Mouse (Mus musculus): Measurements from ENCODE around the gene Foxn3. TPM values are rescaled to one million over a fixed set of nuclear protein-coding genes. Genes with fewer than 3 reads are reported as not detected.

Gene Foxn3
- total RNA-seq, 2 experiments from 2014 or later = 47.3 to 50.9 TPM

DNA sequence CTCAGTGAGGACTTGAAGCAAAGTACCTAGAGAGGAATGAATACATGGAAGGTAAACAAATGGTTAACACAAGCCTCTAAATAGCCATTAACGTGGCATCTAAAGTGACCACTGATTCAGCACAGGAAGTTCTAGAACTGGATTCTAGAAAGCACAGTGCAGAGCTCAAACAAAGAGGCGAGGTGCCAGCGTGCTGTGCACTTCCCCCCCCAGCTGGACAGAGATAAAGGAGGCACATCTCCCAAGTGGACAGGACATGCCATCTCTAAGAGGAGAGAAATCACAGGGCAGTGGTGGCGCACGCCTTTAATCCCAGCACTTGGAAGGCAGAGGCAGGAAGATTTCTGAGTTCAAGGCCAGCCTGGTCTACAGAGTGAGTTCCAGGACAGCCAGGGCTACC lies 173.0 kb downstream of the Foxn3 start:
- no peak for DNase-seq (ENCODE audit: low spot score in 2 of 2)

DNA sequence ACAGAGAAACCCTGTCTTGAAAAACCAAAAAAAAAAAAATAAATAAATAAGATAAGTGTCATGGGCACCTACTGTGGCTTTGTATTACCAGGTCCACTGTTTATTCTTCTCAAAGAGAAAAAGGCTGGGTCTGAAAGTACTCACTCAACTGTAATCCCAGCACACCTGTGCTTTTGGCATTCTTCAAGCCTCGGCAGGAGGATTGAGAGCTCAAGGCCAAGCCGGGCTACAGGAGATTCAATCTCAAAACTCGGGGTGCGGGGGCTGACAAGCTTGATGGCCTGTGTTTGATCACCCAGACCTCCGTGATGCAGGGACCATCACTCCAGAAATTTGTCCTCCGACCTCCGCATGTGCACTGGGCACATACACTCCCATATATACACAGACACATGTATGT lies 174.1 kb downstream of the Foxn3 start:
- DNase-seq (ENCODE audit: low spot score in 2 of 2) = no peak

GRCm38 (mm10) chr12:99385897-99386834 lies 177.2 kb downstream of the Foxn3 start:
- DNase-seq (ENCODE audit: low spot score in 2 of 2) = no peak

DNA sequence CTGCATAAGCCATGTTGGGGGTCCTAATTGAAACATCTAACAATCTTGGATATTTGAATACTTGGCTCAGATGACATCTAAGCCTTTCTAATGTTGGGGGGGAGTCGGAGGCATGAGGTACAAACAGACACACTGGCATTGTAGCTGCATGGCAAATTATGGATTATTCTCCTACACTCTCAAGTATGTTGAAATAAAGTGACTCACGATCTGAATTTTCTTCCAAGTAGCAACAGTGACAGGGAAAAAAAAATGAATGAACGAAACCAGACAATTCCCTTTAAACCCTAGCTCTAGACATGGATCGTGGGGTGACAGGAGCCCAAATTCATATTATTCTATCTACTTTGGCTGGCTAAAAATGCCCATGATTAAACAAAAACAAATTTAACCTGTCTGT lies 178.3 kb downstream of the Foxn3 start:
- no peak for DNase-seq (ENCODE audit: low spot score in 2 of 2)

DNA sequence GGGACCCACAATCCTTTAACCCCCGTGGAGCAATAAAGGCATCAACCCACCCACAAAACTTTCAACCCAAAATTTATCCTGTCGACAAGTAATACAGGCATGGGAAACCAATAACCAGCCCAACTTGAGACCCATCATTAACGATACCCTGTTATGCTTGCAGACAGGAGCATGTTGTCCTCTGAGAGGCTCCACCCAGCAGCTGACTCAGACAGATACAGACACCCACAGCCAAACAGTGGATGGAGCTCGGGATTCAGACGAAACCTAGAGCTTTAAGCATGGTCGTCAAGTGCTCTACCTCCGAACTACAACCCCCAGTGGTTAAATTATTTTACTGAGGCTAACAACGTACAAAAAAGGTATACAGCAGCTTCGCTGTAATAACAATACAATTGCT lies 182.1 kb downstream of the Foxn3 start:
- no peak for DNase-seq (ENCODE audit: low spot score in 2 of 2)

- DNase-seq (ENCODE audit: low spot score in 2 of 2) = no peak
Observed at GRCm38 (mm10) chr12:99380855-99381262, 182.5 kb downstream of the Foxn3 start.

- no peak for DNase-seq (ENCODE audit: low spot score in 2 of 2)
Observed at GRCm38 (mm10) chr12:99380124-99380523, 183.3 kb downstream of the Foxn3 start.

GRCm38 (mm10) chr12:99378284-99378683 lies 185.1 kb downstream of the Foxn3 start:
- DNase-seq (ENCODE audit: low spot score in 2 of 2) = peak; percentile 17 to 24

GRCm38 (mm10) chr12:99377705-99378104 lies 185.7 kb downstream of the Foxn3 start:
- no peak for DNase-seq (ENCODE audit: low spot score in 2 of 2)

- no peak for DNase-seq (ENCODE audit: low spot score in 2 of 2)
Observed at GRCm38 (mm10) chr12:99377069-99377468, 186.3 kb downstream of the Foxn3 start.

DNA sequence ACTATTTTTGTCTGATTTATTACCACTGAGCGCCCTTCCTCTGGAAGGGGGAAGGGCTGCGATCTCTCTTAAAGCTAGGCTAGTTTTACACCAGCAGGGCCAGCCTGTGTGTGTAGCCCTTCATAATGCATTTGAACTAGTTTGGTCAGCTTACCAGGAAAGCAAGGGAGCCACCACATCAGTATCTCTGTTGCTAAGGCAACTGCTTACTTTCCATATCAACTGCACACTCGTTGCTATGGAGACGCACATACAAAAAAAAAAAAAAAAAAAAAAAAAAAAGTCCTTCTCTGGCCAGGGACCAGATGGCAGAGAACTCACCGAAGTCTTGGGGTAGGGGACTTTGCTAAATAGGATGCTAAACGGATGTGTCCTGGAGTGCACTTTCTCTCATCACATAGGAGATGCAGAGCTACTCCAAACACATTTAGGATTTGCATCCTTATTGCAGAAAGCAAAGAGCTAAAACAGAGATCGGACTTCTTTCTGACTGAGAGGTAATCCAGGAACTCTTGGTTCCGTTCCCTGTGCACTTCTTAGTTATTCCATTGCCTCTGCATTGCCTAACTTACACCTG lies 187.4 kb downstream of the Foxn3 start:
- DNase-seq (ENCODE audit: low spot score in 2 of 2) = no peak

DNA sequence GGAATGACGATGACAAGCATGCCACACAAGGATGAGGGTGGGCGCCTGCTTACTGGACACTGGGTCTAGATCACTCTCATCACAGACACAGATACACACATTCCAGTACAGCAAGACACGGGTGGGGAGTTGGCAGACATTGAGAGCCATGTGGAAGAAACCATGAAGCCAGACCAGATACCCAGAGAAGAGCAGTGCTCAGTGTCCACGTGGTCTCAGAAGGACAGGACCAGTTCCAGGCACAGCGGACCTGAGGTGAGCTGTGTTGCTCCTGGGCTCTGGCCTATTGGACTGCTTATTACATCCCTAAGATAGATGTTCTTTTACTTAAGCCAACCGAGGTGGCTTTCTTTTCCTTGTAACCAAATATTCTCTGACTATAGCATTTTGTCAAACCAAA lies 188.0 kb downstream of the Foxn3 start:
- DNase-seq (ENCODE audit: low spot score in 2 of 2) = no peak

DNA sequence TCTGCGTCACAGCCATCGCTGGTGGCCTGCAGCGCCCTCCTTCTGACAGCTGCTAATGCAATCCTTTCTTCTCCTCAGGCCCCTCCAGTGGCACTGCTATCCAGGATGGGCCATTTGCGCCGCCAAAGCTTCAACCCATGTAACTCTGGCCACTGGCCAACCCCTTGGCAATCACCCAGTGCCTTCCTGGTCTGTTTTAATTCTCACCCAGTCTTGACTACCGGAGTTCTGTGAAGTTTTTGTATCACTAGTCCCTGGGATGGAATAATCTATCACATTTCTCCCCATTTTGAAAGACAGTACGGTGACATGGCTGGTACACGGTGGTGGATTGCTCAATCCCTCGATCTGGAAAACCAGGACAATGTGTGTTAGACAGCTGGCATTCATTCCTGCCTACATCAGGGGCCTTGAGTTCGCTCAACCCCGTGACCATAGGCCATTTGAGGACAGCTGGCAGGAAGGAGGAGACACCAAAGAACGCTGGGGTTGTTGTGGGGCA lies 189.2 kb downstream of the Foxn3 start:
- DNase-seq (ENCODE audit: low spot score in 2 of 2) = peak in 1 of 2 experiments; percentile 29

GRCm38 (mm10) chr12:99373584-99373983 lies 189.8 kb downstream of the Foxn3 start:
- DNase-seq (ENCODE audit: low spot score in 2 of 2) = no peak

- DNase-seq (ENCODE audit: low spot score in 2 of 2) = no peak
Observed at GRCm38 (mm10) chr12:99371500-99371899, 191.9 kb downstream of the Foxn3 start.

DNA sequence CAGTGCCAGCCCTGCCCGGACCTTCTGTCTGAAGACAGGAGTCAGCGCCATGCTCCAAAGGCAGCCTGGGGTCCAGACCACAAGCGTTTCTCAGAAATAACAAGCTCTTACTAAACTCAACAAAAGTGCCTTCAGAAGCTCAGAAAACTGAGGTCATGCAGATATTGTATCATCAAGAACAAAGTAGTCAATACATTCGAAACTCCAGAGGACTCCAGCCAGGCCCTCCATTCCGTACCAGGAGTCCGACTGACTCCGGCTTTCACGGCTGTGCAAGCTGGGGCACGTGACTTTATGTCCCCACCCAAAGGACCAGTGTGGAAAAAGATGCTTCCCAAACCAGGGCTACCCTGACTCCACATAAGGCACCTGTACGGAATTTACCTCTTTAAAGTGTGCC lies 195.1 kb downstream of the Foxn3 start:
- no peak for DNase-seq (ENCODE audit: low spot score in 2 of 2)

GRCm38 (mm10) chr12:99365999-99366398 lies 197.4 kb downstream of the Foxn3 start:
- no peak for DNase-seq (ENCODE audit: low spot score in 2 of 2)

- no peak for DNase-seq (ENCODE audit: low spot score in 2 of 2)
Observed at GRCm38 (mm10) chr12:99364201-99364600, 199.2 kb downstream of the Foxn3 start.

DNA sequence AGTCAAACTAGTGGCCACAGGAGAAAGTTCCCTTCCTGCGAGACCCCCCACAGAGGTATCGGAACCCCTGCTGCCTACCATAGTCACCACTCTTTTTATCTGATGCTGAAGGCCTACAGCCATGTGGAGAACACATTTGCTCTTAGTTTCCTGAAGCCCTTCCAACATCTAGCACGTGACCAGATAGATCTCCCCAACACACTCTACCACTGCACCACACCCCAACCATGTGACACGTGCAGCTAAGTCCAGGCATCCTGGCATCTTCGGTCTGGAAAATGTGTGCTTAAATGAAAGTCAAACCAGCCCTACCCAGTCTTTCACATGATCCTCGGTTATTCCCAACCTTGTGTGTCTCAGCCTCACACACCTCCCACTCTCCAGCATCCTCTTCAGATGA lies 200.4 kb downstream of the Foxn3 start:
- DNase-seq (ENCODE audit: low spot score in 2 of 2) = no peak

DNA sequence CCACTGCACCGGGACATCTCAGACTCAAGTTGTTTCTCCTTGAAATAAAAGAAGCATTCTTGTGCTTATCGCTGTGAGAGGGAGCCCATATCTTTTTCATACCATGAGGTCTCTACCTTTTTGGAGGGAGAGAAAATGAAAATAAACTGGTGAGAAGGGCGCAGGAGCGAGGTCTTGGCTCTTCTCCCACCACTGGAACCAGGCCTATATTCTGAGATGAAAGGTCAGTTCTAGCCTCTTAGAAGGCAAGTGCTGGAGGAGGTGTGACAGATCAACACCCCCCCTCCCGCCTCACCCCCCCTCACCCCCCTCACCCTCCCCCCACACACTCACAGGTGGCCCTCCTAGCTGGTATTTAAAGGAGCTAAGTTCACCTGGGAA lies 201.6 kb downstream of the Foxn3 start:
- no peak for DNase-seq (ENCODE audit: low spot score in 2 of 2)

GRCm38 (mm10) chr12:99360958-99361751 lies 202.2 kb downstream of the Foxn3 start:
- no peak for DNase-seq (ENCODE audit: low spot score in 2 of 2)

DNA sequence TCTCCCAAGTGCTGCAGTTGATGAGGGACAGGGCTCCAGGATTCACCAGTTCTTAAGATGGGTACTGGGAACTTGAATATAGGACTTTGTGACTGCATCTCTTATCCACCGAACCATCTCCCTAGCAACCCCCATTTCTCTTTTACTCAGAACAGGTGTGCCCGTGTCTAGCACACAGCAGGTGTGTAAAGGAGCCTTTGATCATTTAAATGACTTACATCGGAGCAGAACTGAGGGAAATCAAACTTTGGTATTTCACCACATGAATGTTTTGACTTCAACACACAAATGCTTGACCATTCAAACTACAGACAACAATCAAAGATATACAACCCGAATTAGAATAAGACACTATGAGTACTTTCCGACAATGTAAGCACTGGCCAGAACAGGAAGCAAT lies 204.7 kb downstream of the Foxn3 start:
- DNase-seq (ENCODE audit: low spot score in 2 of 2) = no peak
